Mouse (Mus musculus) ES-E14 (cell line): ENCODE data around the gene Ms4a15. TPM values are rescaled to one million over a fixed set of nuclear protein-coding genes. Genes with fewer than 3 reads are reported as not detected.

Experiments
- DNase-seq: peaks from one replicate; pipeline ENCODE4 v3.0.0-alpha.2; 2013; ENCODE audit warnings: low read depth, low spot score
- H3K27ac ChIP-seq: 2 replicates; pipeline ENCODE4 v1.5.1; 2012; ENCODE audit warnings: low read depth, mild to moderate bottlenecking, low read length, moderate library complexity, mixed read lengths; ENCODE audit not compliant: poor library complexity, insufficient read depth, severe bottlenecking
- H3K36me3 ChIP-seq: 2 replicates; pipeline ENCODE4 v1.6.1; 2012; ENCODE audit warnings: mild to moderate bottlenecking, low read length, moderate library complexity, mixed read lengths; ENCODE audit not compliant: control insufficient read depth, poor library complexity, insufficient read depth, severe bottlenecking
- H3K4me1 ChIP-seq, 2 experiments: fragments of 150-350 bp in 1 of 2; sonication (generic) in 1 of 2; 2 replicates each; pipeline ENCODE4 v1.6.1; 2012; ENCODE audit warnings: low read length in 2 of 2, mild to moderate bottlenecking in 1 of 2, mixed read lengths in 1 of 2; ENCODE audit not compliant: control insufficient read depth in 2 of 2, insufficient read depth in 2 of 2, poor library complexity in 1 of 2
- H3K4me3 ChIP-seq, 2 experiments: fragments of 150-350 bp in 1 of 2; sonication (generic) in 1 of 2; 2 replicates each; pipeline ENCODE4 v1.5.1; 2012; ENCODE audit warnings: low read length in 2 of 2, low read depth in 1 of 2, mild to moderate bottlenecking in 1 of 2, mixed read lengths in 1 of 2; ENCODE audit not compliant: insufficient read depth in 1 of 2, poor library complexity in 1 of 2, severe bottlenecking in 1 of 2
- H3K9ac ChIP-seq: 2 replicates; pipeline ENCODE4 v1.6.1; 2012; ENCODE audit warnings: low read depth, mild to moderate bottlenecking, low read length, mixed read lengths; ENCODE audit not compliant: poor library complexity, insufficient read depth, severe bottlenecking
- H3K9me3 ChIP-seq: fragments of 150-350 bp; sonication (generic); 2 replicates; pipeline ENCODE4 v1.6.1; 2012; ENCODE audit warnings: low read depth, mild to moderate bottlenecking, low read length; ENCODE audit not compliant: control insufficient read depth, insufficient read depth
- CHD2 ChIP-seq: IDR thresholded peaks from 2 replicates; pipeline ENCODE4 v1.6.1; 2014; ENCODE audit warnings: mild to moderate bottlenecking, low read depth, low read length, inconsistent platforms
- HCFC1 ChIP-seq: IDR thresholded peaks from 2 replicates; pipeline ENCODE4 v1.6.1; 2012; ENCODE audit warnings: low read length, inconsistent platforms, borderline replicate concordance; ENCODE audit not compliant: insufficient read depth
- MAFK ChIP-seq: IDR thresholded peaks from 2 replicates; pipeline ENCODE4 v1.6.1; 2014; ENCODE audit warnings: mild to moderate bottlenecking, low read depth, low read length, inconsistent platforms; ENCODE audit not compliant: insufficient read depth
- ZC3H11A ChIP-seq: IDR thresholded peaks from 2 replicates; pipeline ENCODE4 v1.6.1; 2012; ENCODE audit warnings: low read depth, mild to moderate bottlenecking, inconsistent platforms, low read length, borderline replicate concordance
- ZNF384 ChIP-seq: IDR thresholded peaks from 2 replicates; pipeline ENCODE4 v1.6.1; 2012; ENCODE audit warnings: low read depth, low read length, inconsistent platforms
- in situ Hi-C, 2 experiments: fragments of 600-800 bp; cut with MboI; formaldehyde crosslinking; loops; one replicate each; pipeline ENCODE4 v1.15.1; 2025; ENCODE audit warnings: low sequenced_read_pairs in 2 of 2, inconsistent platforms in 1 of 2; ENCODE audit not compliant: unreplicated experiment in 2 of 2
- total RNA-seq: library from RNA; depleted of rRNA; stranded (reverse); fragments of 300-350 nt; gene quantifications from 2 replicates; pipeline ENCODE4 v1.2.3, GENCODE M21; 2012

The Ms4a15 gene
- total RNA-seq, 1 experiment: not detected

GRCm38 (mm10) chr19:10959978-10960346, 33.1 kb downstream of the Ms4a15 start:
- H3K9me3 ChIP-seq: no peaks in the 10 kb centered on the region
- DNase-seq: no peak
- H3K4me1 ChIP-seq: peaks cover 0 to 3% of the 10 kb centered on the region in 2 experiments; a peak in 1 of 4 replicates
- no peak overlapping the region for H3K27ac ChIP-seq
- H3K9ac ChIP-seq: no peak overlapping the region
- H3K36me3 ChIP-seq: no peaks in the 10 kb centered on the region
- H3K4me3 ChIP-seq: no peak overlapping the region
- TF ChIP-seq CHD2 (no peak), ZNF384 (no peak), MAFK (no peak), ZC3H11A (no peak), HCFC1 (no peak)
- in situ Hi-C loops: loop anchor here in 1 of 2 experiments (25.0 kb wide), 1 partner anchor 248 kb away; no protein-coding TSS in a partner anchor

DNA sequence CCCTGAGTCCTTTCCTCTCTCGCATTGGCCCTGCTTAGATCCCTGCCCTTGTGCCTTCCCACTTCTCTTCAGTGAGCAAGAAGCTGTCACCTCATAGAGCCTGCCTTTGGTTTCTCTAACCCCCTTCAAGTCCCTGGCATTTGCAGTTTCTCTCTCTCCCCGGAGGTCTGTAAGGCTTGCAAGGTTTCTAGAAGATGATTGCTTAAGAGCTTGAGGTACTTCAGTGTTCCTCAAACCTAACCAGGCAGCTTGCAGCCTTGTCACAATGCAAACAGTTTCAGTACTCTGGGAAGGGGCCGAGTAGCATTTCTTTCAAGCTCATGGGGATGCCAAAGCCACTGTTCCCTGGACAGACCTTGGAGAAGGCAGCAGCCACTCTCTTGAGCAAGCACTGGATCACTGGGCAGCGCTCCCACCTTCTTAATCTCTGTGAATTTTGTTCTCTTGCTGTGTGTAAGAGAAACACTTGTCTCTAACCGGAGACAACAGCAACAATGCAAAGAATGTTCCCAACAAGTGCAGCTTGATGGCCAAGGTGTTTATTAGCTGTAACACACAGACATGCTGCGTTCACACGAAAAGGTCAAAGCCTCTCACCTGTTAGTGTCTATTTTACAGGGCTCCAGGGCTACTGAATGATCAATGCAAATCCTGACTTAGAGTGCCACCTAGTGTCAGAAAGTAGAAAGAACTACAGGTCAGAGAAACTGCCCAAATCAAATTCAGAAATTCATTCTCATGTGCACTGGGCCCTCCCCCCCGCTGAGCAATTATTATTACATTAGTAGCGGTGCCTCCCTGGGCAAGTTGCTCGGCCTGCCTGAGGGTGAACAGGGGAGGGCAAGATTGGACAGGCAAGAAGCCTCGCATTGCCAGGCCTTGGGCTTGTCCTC, 33.7 kb downstream of the Ms4a15 start:
- H3K9me3 ChIP-seq: no peaks in the 10 kb centered on the region
- no peaks in the 10 kb centered on the region for H3K36me3 ChIP-seq
- no peak overlapping the region for H3K4me3 ChIP-seq
- H3K9ac ChIP-seq: no peak overlapping the region
- in situ Hi-C loops: loop anchor here in 1 of 2 experiments (25.0 kb wide), 1 partner anchor 247 kb away; no protein-coding TSS in a partner anchor
- H3K4me1 ChIP-seq: peaks cover 0 to 3% of the 10 kb centered on the region in 2 experiments; a peak in 1 of 4 replicates
- no peak overlapping the region for H3K27ac ChIP-seq
- TF ChIP-seq ZNF384: no peak
- TF ChIP-seq ZC3H11A: peak; percentile 66; the same call in 1 of the 2 replicates
- no peak for TF ChIP-seq HCFC1
- DNase-seq: peak; percentile 55

DNA sequence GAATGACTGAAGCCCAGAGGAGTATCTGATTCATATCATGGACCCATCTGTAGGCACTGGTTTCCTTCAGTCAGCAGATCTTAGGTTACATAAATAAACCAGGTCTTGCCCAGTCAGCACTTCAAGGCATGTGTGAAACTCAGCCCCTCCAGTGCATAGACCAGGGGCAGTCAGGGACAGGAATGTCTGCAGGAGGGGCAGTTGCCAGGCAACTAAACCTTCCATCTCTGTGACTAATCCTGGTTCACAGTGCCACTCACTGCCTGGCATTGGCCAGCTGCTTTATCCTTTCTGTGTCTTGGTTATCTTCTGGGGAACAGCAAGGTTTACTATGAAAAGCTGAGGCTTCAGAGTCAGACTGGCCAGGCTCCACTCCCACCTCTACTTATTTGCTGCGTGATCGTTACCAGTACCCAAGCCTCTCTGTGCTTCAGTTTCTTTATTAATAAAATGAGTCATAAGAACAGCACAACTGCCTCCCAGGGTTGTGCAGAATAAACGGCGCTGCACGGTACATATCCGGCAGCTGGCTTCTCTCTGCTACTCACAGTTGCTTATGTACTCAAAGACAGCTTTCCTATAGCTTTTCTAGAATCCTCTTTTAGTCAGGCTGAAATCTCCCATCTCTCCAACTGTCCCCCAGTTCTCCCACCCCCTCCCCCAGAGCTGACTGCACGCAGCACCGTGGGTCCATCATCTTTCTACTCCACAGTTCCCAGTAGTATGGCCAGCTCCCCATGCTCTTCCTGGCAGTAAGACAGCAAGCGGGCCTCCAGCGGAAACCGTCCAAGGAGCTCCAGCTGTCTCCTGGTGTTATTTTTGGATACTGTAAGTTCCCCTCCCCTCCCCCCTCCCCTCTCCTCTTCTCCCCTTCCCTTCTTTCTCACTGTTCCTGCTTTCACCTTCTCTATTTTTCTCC, 40.8 kb downstream of the Ms4a15 start:
- H3K36me3 ChIP-seq: no peaks in the 10 kb centered on the region
- no peak for DNase-seq
- H3K27ac ChIP-seq: no peak overlapping the region
- no peaks in the 10 kb centered on the region for H3K9me3 ChIP-seq
- TF ChIP-seq ZC3H11A: no peak
- TF ChIP-seq MAFK: peak; percentile 62; the same call in 1 of the 2 replicates
- no peak overlapping the region for H3K4me3 ChIP-seq
- H3K9ac ChIP-seq: no peak overlapping the region
- in situ Hi-C loops: loop anchor here in 1 of 2 experiments (25.0 kb wide), 1 partner anchor 240 kb away; no protein-coding TSS in a partner anchor
- peaks cover 6 to 10% of the 10 kb centered on the region in 2 experiments; a peak in 3 of 4 replicates for H3K4me1 ChIP-seq

GRCm38 (mm10) chr19:10949558-10949957, 43.5 kb downstream of the Ms4a15 start:
- H3K27ac ChIP-seq: no peak overlapping the region; the same call in 1 of the 2 replicates
- peaks cover 7 to 17% of the 10 kb centered on the region in 2 experiments; a peak in 3 of 4 replicates for H3K4me1 ChIP-seq
- peak overlapping the region; percentile 17 to 68; a peak in 3 of 4 replicates for H3K4me3 ChIP-seq
- no peak for DNase-seq
- H3K9ac ChIP-seq: peak overlapping the region; percentile 63; the same call in 1 of the 2 replicates
- in situ Hi-C loops: no loop called here
- TF ChIP-seq ZNF384 (no peak), ZC3H11A (no peak), HCFC1 (no peak), MAFK (no peak)
- peaks cover 16% of the 10 kb centered on the region for H3K36me3 ChIP-seq
- H3K9me3 ChIP-seq: no peaks in the 10 kb centered on the region
